Mouse (Mus musculus) liver, postnatal 0 days (tissue): Measurements from ENCODE around the gene Maea.

Experiments
- CTCF ChIP-seq: sonication (generic); IDR thresholded peaks from 2 replicates; pipeline ENCODE4 v1.5.1; 2016; ENCODE audit warnings: antibody characterized with exemption, low read depth
- EP300 ChIP-seq: IDR thresholded peaks from 2 replicates; pipeline ENCODE4 v1.6.1; 2016; ENCODE audit warnings: antibody characterized with exemption, low read depth, mild to moderate bottlenecking

DNA sequence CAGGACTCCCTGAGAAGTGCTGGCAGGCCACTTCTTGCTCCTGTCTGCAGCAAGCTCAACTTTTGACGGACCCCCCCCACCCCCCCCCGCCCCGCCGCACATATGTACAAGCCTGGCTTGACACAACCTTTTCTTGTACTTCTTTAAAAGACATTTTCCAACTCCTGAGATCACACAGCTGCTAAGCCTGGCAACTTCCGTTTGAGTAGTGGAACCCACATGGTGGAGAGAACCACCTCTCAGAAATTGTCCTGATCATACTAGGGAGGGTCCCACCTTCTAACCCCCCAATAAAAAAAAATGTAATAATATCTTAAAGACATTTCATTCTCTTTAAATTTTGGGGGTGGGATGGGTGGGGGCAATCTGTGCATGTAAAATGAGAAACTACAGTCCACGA lies 41.9 kb downstream of the Maea start:
- TF ChIP-seq CTCF (no peak), EP300 (no peak)
